Mouse (Mus musculus) erythroid progenitor cell, adult 5-6 weeks (primary cell): ENCODE results near the gene Gm12790. TPM values are rescaled to one million over a fixed set of nuclear protein-coding genes. Genes with fewer than 3 reads are reported as not detected.
"Not testable (repeated sequence)": the region's sequence is repeated elsewhere in the genome, so short reads cannot be mapped to it uniquely, and the experiment has no call there.

ENCODE experiments used
- ATAC-seq: replicated peaks from 2 replicates; pipeline ENCODE4 v1.8.0; 2016; ENCODE audit warnings: moderate number of reproducible peaks, mild to moderate bottlenecking, moderate TSS enrichment, inconsistent platforms; ENCODE audit not compliant: poor library complexity, low FRiP score, severe bottlenecking
- total RNA-seq, 2 experiments: library from RNA; stranded (forward) in 1 of 2; stranded (reverse) in 1 of 2; fragments of 150-400 nt in 1 of 2; fragments of 186-747, 209-891 nt in 1 of 2; gene quantifications; 2 replicates each; pipeline versions ENCODE4 v1.2.3 to v1.2.4; 2015 to 2017; ENCODE audit warnings: low replicate concordance in 2 of 2

Gene Gm12790
- total RNA-seq (2015; ENCODE audit: low replicate concordance) = not detected in 2 replicates
- not detected in 2 replicates for total RNA-seq (2017; ENCODE audit: low replicate concordance)

- not testable (repeated sequence) for ATAC-seq
Observed at GRCm38 (mm10) chr4:101980949-101981348, at the start of gene Gm12790. TSS of gene Gm12790 (minus strand) at chr4:101981049.

GRCm38 (mm10) chr4:102026619-102027018, 45.8 kb upstream of the Gm12790 start:
- ATAC-seq = no peak

GRCm38 (mm10) chr4:101998267-101998922, 17.5 kb upstream of the Gm12790 start:
- ATAC-seq = no peak

- ATAC-seq = no peak
Observed at GRCm38 (mm10) chr4:101997426-101997825, 16.6 kb upstream of the Gm12790 start.

GRCm38 (mm10) chr4:101986326-101986725, 5.5 kb upstream of the Gm12790 start, which contains the start of gene Gm12789:
TSS of gene Gm12789 (plus strand) at chr4:101986626.
- not testable (repeated sequence) for ATAC-seq

GRCm38 (mm10) chr4:101985678-101986077, 4.8 kb upstream of the Gm12790 start:
- no peak for ATAC-seq

- not testable (repeated sequence) for ATAC-seq
Observed at GRCm38 (mm10) chr4:101940107-101940506, 40.7 kb downstream of the Gm12790 start, which contains the start of gene Gm12794. TSS of gene Gm12794 (plus strand) at chr4:101940407.

Other genes with a start within 250 kb of the Gm12790 start
- not detected in 2 replicates for gene B020004J07Rik, start 137.0 kb downstream of the Gm12790 start, total RNA-seq (2015; ENCODE audit: low replicate concordance)
- gene B020004J07Rik, start 137.0 kb downstream of the Gm12790 start, total RNA-seq (2017; ENCODE audit: low replicate concordance) = not detected in 2 replicates
- not detected in 2 replicates for gene C130073F10Rik, start 87.3 kb downstream of the Gm12790 start, total RNA-seq (2015; ENCODE audit: low replicate concordance)
- gene C130073F10Rik, start 87.3 kb downstream of the Gm12790 start, total RNA-seq (2017; ENCODE audit: low replicate concordance) = not detected in 2 replicates
- not detected in 2 replicates for gene Gm12800, start 71.9 kb downstream of the Gm12790 start, total RNA-seq (2015; ENCODE audit: low replicate concordance)
- gene Gm12800, start 71.9 kb downstream of the Gm12790 start, total RNA-seq (2017; ENCODE audit: low replicate concordance) = not detected in 2 replicates
- not detected in 2 replicates for gene Gm12794, start 40.6 kb downstream of the Gm12790 start, total RNA-seq (2015; ENCODE audit: low replicate concordance)
- gene Gm12794, start 40.6 kb downstream of the Gm12790 start, total RNA-seq (2017; ENCODE audit: low replicate concordance) = not detected in 2 replicates
- not detected in 2 replicates for gene Gm12789, start 5.6 kb upstream of the Gm12790 start, total RNA-seq (2015; ENCODE audit: low replicate concordance)
- gene Gm12789, start 5.6 kb upstream of the Gm12790 start, total RNA-seq (2017; ENCODE audit: low replicate concordance) = not detected in 2 replicates
- 6.8 and 14.7 TPM in 2 replicates for gene Pde4b, start 106.5 kb upstream of the Gm12790 start, total RNA-seq (2015; ENCODE audit: low replicate concordance)
- 3.2 and 5.4 TPM in 2 replicates for gene Pde4b, start 106.5 kb upstream of the Gm12790 start, total RNA-seq (2017; ENCODE audit: low replicate concordance)